Mouse (Mus musculus): Measurements from ENCODE around the gene Acap2.

DNA sequence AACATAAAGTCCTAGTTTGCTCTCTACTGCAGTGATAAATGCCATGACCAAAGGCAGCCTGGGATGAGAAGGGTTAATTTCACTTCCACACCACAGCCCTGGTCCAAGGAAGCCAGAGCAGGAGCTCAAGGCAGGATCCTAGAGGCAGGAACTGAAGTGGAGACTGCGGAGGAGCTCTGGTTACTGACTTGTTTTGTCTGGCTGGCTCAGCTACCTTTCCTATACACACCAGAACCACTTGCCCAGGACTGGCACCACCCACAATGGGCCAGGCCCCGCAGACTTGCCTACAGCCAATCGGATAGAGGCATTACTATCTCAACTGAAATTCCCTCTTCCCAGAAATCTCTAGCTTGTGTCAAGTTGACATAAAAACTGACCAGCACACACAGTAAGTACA, 140.8 kb downstream of the Acap2 start:
- no peak for TF ChIP-seq CTCF (IDR thresholded peaks at IDR 0.05; ENCODE audit: control insufficient read depth, insufficient read depth, insufficient read length)
- TF ChIP-seq FOSL1 (IDR thresholded peaks at IDR 0.05; ENCODE audit: insufficient read depth, low read length, poor library complexity, severe bottlenecking), result no peak

All from C2C12 (cell line).